Mouse (Mus musculus) gastrocnemius, adult 18-20 months (tissue): Measurements from ENCODE around the gene Pan2. TPM values are rescaled to one million over a fixed set of nuclear protein-coding genes. Genes with fewer than 3 reads are reported as not detected.

Experiments
- DNase-seq: peaks from one replicate; pipeline ENCODE4 v3.0.0; 2021; ENCODE audit warnings: low spot score
- total RNA-seq, 2 experiments: library from RNA; stranded (reverse); gene quantifications; 2 replicates each; pipeline ENCODE4 v1.2.3; 2021

Pan2 gene
- total RNA-seq, 2 experiments from 2014 or later = 3.3 to 3.7 TPM

GRCm38 (mm10) chr10:128282886-128283450, 20.2 kb upstream of the Pan2 start:
- DNase-seq = no peak

GRCm38 (mm10) chr10:128283604-128284579, 19.2 kb upstream of the Pan2 start:
- DNase-seq = peak; percentile 51

- DNase-seq = peak; percentile 25
These were observed 12.5 kb upstream of the Pan2 start for GRCm38 (mm10) chr10:128290594-128290993.

- DNase-seq = no peak
These were observed 6.6 kb upstream of the Pan2 start for GRCm38 (mm10) chr10:128296370-128297090.

- no peak for DNase-seq
These were observed 5.9 kb upstream of the Pan2 start for GRCm38 (mm10) chr10:128297221-128297620.

- no peak for DNase-seq
These were observed 5.5 kb upstream of the Pan2 start for GRCm38 (mm10) chr10:128297622-128298021.

GRCm38 (mm10) chr10:128298243-128298642, 4.9 kb upstream of the Pan2 start:
- DNase-seq = no peak

GRCm38 (mm10) chr10:128298702-128299171, 4.4 kb upstream of the Pan2 start, which contains the start of gene Il23a:
TSS of gene Il23a (minus strand) at chr10:128298752.
- DNase-seq = no peak

- no peak for DNase-seq
These were observed 778 bp upstream of the Pan2 start for GRCm38 (mm10) chr10:128302357-128302756.

GRCm38 (mm10) chr10:128302785-128303125, 380 bp upstream of the Pan2 start:
- DNase-seq = no peak

- DNase-seq = no peak
These were observed 6.5 kb downstream of the Pan2 start for GRCm38 (mm10) chr10:128309654-128310053.

- no peak for DNase-seq
These were observed 7.0 kb downstream of the Pan2 start for GRCm38 (mm10) chr10:128310177-128310576.

GRCm38 (mm10) chr10:128310902-128311301, 7.8 kb downstream of the Pan2 start:
- DNase-seq = no peak

- DNase-seq = no peak
These were observed 12.4 kb downstream of the Pan2 start for GRCm38 (mm10) chr10:128315578-128315977.

GRCm38 (mm10) chr10:128321641-128322040, 18.5 kb downstream of the Pan2 start:
- DNase-seq = no peak

- peak; percentile 82 for DNase-seq
These were observed 19.3 kb downstream of the Pan2 start, which contains the start of gene Cnpy2 for GRCm38 (mm10) chr10:128322141-128323108. TSS of gene Cnpy2 (plus strand) at chr10:128322459.

GRCm38 (mm10) chr10:128323516-128323915, 20.4 kb downstream of the Pan2 start:
- DNase-seq = no peak

GRCm38 (mm10) chr10:128326825-128327224, 23.7 kb downstream of the Pan2 start:
- no peak for DNase-seq

GRCm38 (mm10) chr10:128327610-128328009, 24.5 kb downstream of the Pan2 start:
- DNase-seq = no peak
